Mouse (Mus musculus): ENCODE results near the gene Gas2l3. TPM values are rescaled to one million over a fixed set of nuclear protein-coding genes. Genes with fewer than 3 reads are reported as not detected.

Gene Gas2l3
- 4.2 and 4.6 TPM in 2 replicates for polyA plus RNA-seq (2012; rRNA removed)

DNA sequence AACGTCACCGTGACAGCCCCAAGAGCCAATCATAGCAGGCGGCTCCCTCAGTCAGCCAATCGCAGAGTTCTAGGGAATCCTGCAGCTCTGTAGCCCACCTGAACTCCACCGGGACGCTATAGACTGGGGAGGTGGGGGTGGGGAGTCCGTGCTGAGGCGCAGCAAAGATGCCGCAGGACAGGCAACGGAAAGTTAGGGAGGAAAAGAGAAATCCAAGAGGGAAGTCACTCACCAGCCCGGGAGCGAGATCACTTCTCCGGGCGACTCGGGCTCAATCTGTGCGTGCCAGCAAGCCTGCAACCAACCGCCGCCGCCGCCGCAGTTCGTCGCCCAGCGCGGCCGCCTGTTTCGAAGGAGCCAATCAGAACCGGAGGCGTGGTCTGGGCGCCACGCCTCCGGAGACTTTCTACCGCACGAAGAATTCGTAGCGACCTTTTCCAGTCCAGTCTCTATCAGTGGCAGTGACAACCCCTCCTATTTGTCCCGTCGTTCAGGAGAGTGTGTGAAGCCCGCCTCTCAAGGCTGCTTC, at the start of gene Gas2l3:
Gene Gas2l3, minus strand, starts transcription at position 345 of the 529 bp plus-strand sequence.

Other genes with a start within 250 kb of the Gas2l3 start
- gene Ano4, start 99.2 kb downstream of the Gas2l3 start, polyA plus RNA-seq (2012; rRNA removed) = 6.9 and 7.0 TPM in 2 replicates
- gene Nr1h4, start 89.6 kb upstream of the Gas2l3 start, polyA plus RNA-seq (2012; rRNA removed) = 0.04 and 0.05 TPM in 2 replicates
- gene Slc17a8, start 177.3 kb upstream of the Gas2l3 start, polyA plus RNA-seq (2012; rRNA removed) = 1.4 and 2.3 TPM in 2 replicates
- gene Scyl2, start 242.3 kb upstream of the Gas2l3 start, polyA plus RNA-seq (2012; rRNA removed) = 41.4 and 46.2 TPM in 2 replicates

All from central nervous system, embryonic 14 days (tissue).